Mouse (Mus musculus): Measurements from ENCODE around the gene Rimbp3.
"Not testable (repeated sequence)": the region's sequence is repeated elsewhere in the genome, so short reads cannot be mapped to it uniquely, and the experiment has no call there.

Gene Rimbp3

DNA sequence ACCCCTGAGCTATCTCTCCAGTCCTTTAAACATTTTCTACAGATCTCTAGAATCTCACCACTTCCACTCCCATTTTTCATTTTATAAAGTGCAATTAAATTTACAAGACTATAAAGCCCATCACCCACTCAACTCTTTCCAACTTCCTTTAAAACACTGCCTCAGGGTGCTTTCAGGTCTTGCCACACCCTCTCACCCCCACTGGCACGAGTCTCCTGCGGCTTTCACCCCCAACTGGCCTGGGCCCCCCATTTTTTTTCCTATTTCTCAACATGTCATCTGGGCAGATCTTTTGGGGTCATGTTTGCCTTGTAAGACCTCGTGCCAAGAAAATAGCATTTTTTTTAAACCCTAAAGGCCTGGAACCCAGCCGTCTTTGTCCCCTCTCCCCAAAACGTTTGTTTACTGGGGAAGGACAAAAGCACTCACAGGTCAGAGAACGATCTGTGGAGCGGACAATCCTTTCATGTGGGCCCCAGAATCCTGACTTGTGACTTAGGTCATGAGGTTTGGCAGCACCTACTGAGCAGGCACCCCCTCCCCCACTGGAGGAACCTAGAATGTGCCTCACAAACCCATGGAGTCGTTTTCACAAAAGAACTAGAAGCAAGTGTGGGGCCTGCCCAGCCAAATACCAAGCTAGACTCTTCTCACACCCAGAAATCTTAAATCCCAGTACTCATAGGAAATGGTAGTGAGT lies 8.7 kb downstream of the Rimbp3 start:
- DNase-seq (ENCODE audit: inconsistent age in 2 of 2, low spot score in 1 of 2) = no peak

DNA sequence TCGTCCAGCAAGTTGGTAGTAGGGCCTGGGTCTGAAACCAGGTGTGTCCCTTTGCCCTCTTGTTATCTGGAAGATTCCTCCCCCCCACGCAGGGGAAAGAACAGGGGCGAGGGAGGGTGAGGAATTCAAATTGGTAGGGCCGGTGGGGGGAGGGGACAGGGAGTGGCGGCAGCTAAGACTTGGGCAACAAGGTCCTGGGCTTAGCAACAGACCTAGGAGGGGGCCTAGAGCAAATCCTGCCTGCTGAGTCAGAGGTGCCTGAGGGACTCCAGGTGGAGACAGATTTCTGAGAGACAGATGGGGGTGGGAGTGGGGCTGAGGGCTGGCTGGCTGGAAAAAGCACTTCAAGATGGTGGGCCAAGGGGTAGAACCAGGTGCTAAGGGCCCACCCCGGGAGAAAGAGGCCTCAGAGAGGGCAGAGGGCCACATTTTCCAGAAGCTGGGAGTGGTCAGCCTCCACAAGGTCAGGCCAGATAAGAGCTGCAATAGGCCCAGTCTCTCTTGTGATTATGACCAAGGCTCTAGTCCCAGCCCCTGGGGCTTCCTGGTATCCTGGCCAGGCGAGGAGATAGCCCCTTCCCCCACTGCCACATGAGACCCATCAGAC lies 11.8 kb downstream of the Rimbp3 start:
- no peak for DNase-seq (ENCODE audit: inconsistent age in 2 of 2, low spot score in 1 of 2)

DNA sequence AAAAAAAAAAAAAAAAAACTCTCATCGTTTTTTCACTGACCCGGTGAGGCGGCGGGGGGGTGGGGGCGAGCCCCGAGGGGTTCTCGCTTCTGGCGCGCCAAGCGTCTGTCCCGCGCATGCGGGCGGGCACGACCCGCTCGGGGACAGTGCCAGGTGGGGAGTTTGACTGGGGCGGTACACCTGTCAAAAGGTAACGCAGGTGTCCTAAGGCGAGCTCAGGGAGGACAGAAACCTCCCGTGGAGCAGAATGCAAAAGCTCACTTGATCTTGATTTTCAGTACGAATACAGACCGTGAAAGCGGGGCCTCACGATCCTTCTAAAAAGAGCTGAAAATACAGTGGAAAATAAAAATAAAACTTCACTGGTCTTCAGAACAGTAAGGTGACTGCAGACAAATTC lies 13.8 kb downstream of the Rimbp3 start:
- peak; percentile 95 to 100 for DNase-seq (ENCODE audit: inconsistent age in 2 of 2, low spot score in 1 of 2)

GRCm38 (mm10) chr16:17225584-17225983 lies 17.2 kb downstream of the Rimbp3 start:
- DNase-seq (ENCODE audit: inconsistent age in 2 of 2, low spot score in 1 of 2) = no peak

- no peak for DNase-seq (ENCODE audit: inconsistent age in 2 of 2, low spot score in 1 of 2)
Measured at GRCm38 (mm10) chr16:17226496-17226895, 18.1 kb downstream of the Rimbp3 start.

- DNase-seq (ENCODE audit: inconsistent age in 2 of 2, low spot score in 1 of 2) = not testable (repeated sequence)
Measured at GRCm38 (mm10) chr16:17231523-17231922, 23.1 kb downstream of the Rimbp3 start.

DNA sequence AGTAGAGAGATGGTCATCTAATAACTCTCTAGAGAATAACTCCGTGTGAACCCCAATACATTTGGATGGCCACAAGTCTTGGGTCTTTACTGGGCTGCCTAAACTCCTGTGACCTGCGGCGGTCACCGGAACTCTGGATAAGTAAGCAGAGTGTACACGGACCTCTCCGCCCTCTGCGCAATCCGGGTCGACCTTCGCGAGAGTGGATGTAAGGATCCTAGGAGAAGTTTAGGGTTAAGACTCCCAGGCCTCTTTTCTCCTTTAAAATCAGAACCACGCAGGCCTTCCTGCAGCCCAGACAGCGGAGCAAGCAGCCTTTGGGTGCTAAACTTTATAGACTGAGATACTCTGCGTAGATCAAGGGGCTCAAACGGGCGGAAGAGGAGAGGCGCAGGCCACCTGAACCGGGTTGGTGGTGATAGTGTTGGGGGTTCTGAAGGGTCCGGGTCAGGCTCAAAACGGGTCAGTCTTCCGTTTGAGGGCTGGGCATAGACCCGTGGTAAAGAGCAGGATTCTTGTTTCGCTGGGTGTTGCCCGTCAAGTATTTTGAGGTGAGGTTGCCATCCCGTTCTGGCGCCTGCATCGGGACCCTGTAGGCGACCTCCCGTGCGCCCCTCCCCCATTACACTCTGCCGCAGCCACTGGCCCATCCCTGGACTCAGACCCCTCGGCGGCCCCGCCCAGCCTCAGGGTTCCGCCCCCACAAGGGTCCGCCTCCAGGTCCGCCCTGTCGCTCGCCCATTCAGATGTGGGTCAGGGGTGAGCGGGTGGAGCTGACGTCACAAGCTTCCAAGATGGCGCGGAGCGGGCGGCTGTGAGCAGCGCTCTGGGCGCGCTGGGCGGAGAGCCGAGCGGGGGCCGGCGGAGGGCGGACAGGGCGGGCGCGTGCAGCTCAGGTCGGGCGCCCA lies 24.6 kb downstream of the Rimbp3 start, which contains the start of gene Hic2:
Gene Hic2, plus strand, starts transcription at position 779 of the 908 bp plus-strand sequence.
- DNase-seq (ENCODE audit: inconsistent age in 2 of 2, low spot score in 1 of 2) = peak; percentile 97 to 98

DNA sequence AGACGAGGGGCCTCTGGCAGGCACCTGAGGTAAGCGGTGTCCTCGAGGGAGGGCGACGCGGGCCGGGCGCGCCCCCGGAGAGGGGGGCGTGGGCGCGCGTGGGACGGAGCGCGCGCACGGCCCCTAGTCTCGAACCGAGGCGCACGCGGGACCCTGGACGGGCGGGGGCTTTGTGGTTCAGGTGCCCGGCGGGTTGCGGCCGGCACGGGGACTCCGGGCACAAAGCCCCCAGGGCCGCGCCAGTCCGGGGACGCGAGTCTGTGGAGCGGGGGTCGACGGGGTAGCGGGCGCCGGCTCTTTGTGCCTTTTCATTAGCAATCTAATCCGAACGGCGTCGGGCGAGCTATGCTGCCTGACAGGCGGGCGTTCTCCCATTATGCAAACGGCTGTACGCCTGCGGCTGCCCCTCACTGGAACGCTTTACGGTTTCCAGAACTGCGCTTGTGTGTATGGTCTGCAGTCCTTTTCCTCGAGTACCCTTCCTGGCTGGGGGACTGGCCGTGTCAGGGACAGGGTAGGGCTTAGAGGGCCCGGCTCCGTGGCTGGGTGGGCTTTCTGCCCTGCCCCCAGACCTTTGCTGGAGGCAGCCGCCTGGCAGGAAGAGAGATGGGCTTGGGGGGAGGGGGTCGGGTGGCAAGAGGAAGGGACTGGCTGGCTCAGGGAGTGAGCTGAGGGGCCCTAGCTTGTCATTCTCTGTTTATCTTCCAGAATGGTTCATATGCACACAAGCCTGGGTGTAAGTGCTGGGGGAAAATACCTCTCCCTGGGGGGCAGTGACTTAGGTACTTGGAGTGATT lies 25.5 kb downstream of the Rimbp3 start:
- peak; percentile 48 to 77 for DNase-seq (ENCODE audit: inconsistent age in 2 of 2, low spot score in 1 of 2)

DNA sequence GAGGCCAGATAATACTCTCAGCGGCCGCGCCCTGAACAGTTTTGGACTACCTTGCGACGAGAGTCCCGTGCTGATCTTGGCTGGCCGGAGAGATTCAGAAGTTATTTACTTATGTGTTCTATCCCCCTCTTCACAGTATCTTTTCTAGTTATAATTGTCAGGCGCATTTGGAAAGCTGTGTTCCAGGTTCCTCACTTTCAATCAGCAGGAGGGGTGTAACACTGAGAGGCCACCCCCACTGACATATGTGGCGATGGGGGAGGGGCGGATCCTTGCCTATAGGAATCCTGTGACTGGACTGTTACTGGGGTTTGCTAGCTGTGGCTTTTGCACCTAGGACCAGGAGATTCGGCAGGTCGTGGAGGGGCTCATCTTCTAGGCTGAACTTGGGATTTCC lies 26.1 kb downstream of the Rimbp3 start:
- peak in 1 of 2 experiments; percentile 68 for DNase-seq (ENCODE audit: inconsistent age in 2 of 2, low spot score in 1 of 2)

GRCm38 (mm10) chr16:17234916-17235665 lies 26.7 kb downstream of the Rimbp3 start:
- DNase-seq (ENCODE audit: inconsistent age in 2 of 2, low spot score in 1 of 2) = peak in 1 of 2 experiments; percentile 66

- no peak for DNase-seq (ENCODE audit: inconsistent age in 2 of 2, low spot score in 1 of 2)
Measured at GRCm38 (mm10) chr16:17237634-17238033, 29.2 kb downstream of the Rimbp3 start.

DNA sequence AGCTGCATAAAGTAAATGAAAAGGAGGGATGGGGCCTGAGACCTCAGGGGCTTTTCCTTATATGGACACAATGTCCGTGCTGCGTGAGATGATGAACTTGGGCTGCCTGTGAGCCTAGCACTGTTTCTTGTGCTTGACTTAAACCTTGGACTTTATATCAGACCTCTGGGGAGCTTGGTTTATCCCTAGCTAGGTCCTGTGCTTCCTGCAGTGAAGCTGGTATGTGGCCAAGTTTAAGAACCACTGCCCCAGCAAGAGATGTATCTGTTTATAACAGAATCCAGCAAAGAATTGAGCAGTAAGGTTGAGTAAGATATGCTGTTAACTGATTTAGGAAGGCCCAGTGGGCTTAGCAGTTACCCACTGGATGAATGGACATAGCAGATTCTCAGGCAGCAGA lies 31.0 kb downstream of the Rimbp3 start:
- no peak for DNase-seq (ENCODE audit: inconsistent age in 2 of 2, low spot score in 1 of 2)

DNA sequence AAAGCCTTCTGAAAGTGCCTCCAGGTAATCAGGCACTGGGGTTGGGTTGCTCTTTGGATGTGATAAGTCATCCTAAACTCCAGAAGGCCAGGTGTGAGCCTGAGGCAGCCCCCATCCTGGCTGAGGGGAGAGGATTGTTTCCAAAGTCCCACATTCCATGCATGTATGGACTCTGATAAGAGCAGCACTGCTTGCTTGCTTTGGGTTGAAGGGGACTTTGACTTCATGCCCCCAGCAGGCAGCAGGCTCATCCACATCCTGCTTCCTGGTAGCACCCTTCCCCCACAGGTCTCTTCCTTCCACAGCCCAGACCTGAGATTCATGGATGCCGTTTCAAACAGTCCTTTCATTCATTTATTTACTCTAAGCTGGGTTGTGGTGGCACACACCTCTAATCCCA lies 35.3 kb downstream of the Rimbp3 start:
- no peak for DNase-seq (ENCODE audit: inconsistent age in 2 of 2, low spot score in 1 of 2)

DNA sequence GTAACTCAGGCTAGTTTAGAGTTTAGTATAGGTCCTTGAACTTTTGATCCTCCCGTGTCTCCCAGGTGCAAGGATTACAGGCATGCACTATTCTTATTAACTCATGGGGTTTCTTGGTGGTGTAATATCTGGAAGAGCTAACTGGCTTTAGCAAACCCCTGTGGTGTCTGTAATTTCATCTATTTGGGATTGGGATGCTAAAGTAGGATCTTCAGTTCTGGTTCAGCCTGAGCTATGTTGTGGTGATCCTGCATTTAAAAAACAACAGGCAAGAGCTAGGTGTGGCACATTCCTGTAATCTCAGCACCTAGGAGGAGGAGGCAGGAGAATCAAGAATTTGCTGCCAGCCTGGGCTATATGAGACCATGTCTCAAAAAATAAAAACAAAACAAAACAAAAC lies 36.6 kb downstream of the Rimbp3 start:
- DNase-seq (ENCODE audit: inconsistent age in 2 of 2, low spot score in 1 of 2) = no peak

DNA sequence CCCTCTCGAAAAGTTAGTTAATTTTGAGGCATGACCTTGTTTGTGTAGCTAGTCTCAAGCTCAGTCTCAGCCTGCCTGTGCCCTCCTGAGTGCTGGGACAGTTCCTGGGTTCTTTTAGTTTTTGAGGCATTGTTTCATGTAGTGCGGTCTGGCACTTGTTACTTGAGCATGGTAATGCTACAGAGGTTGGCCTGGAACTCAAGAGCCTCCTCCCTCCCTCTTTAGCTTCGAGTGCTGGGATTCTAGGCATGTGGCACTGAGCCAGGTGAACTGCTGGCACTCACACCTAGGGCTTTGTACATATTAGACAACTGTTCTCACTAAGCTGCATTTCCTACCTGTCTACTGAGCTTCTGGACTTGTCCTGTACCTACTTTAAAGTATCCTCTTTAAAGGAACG lies 39.3 kb downstream of the Rimbp3 start:
- peak in 1 of 2 experiments; percentile 58 for DNase-seq (ENCODE audit: inconsistent age in 2 of 2, low spot score in 1 of 2)

DNA sequence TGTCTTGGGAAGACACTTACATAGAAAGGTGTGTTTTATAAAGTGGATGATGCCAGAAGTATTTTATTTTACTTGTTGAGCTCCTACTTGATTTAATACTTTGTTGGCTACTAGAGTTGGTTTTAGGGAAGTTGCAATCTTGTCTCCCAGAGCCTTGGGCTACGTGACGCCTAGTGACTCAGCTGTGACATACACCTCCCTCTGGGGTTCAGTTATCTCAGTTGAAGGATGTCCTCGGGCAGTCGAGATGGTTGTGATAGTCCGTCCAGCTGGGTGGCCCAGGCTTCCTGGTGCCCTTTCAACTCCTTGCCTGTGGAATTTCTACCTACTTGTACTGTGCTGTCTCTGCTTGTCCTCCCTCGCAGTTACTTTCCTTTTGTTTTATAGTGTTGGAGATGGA lies 40.7 kb downstream of the Rimbp3 start:
- DNase-seq (ENCODE audit: inconsistent age in 2 of 2, low spot score in 1 of 2) = peak; percentile 76 to 89

GRCm38 (mm10) chr16:17251539-17251938 lies 43.1 kb downstream of the Rimbp3 start:
- DNase-seq (ENCODE audit: inconsistent age in 2 of 2, low spot score in 1 of 2) = peak; percentile 74 to 95

DNA sequence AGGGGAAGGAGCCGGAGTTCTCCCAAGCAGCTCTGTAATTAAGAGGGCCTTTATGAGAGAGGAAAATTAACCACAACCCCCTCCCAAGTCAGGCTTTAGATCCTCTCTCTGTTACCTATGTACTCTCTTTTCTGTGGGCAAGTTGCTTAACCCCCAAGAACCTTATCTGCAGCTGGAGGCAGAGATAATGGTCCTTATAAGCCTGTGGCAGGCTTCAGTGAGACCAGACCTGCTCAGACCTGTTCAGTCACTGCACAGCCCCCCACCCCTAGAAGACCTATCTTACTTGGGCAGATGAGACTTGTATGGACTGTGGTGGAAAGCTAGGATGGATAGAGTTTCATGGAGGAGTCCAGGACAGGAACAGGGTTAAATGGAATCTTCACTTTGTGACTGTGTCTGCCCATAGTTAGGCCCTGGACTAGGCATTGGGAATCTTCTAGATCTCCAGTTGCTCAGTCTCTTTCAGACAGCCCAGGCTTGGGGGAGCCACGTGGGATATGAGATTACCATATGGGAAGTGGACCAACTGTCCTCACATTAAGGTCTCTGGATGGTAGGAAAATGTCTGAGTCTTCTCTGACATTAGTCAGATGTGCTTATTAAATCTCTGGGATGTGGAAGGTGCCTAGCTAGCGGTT lies 43.8 kb downstream of the Rimbp3 start:
- DNase-seq (ENCODE audit: inconsistent age in 2 of 2, low spot score in 1 of 2) = no peak

DNA sequence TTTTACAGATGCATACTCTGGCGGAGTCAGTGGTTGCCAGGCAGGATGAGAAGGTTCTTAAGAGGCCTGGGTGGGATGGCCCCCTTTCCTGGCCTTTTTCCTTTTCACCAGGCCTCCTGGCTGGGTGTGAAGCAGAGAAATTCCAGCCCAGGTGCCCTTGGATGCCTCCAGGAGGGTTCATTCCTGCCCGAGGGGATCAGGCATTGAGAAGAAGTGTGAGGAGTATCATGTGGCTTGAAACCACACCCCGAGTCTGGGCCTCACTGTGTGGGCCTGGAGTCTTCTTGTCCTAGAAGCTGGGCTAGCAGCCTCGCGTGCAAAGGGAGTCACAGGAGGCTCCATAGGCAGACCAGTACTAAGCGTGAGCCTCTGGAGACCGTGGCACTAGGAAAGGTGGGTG lies 44.4 kb downstream of the Rimbp3 start:
- DNase-seq (ENCODE audit: inconsistent age in 2 of 2, low spot score in 1 of 2) = no peak

All from adrenal gland, adult (tissue).